Mouse (Mus musculus) forebrain, embryonic 14.5 days (tissue): ENCODE measurements at regions not wholly inside any gene's neighbourhood (a gene's known extent, or its start where the extent isn't known, plus 50 kb on each side); places are given as distances from the start of the nearest gene placed in this dataset.

Source experiments
- ATAC-seq: fragments of 200-750 bp; cut with Nextera tagmentation; 2 replicates; pipeline ENCODE4 v1.8.0; 2017; ENCODE audit warnings: mild to moderate bottlenecking, moderate library complexity
- DNase-seq: peaks from one replicate; pipeline ENCODE4 v3.0.0-alpha.2; 2015; ENCODE audit warnings: low spot score
- H3K27ac ChIP-seq: fragments of 300-500 bp; sonication (generic); 2 replicates; pipeline ENCODE4 v1.5.1; 2014; ENCODE audit warnings: low read depth, mild to moderate bottlenecking, control low read depth, low read length, moderate library complexity
- H3K27me3 ChIP-seq: fragments of 300-500 bp; sonication (generic); replicated peaks from 2 replicates; pipeline ENCODE4 v1.6.1; 2014; ENCODE audit warnings: low read length, control low read depth, mixed read lengths; ENCODE audit not compliant: control insufficient read depth, insufficient read depth
- H3K36me3 ChIP-seq: fragments of 300-500 bp; sonication (generic); 2 replicates; pipeline ENCODE4 v1.6.1; 2014; ENCODE audit warnings: low read length, control low read depth; ENCODE audit not compliant: control insufficient read depth, insufficient read depth
- H3K4me1 ChIP-seq: fragments of 300-500 bp; sonication (generic); 2 replicates; pipeline ENCODE4 v1.6.1; 2014; ENCODE audit warnings: antibody characterized with exemption, low read length, control low read depth; ENCODE audit not compliant: control insufficient read depth, insufficient read depth
- H3K4me2 ChIP-seq: fragments of 300-500 bp; sonication (generic); 2 replicates; pipeline ENCODE4 v1.6.1; 2014; ENCODE audit warnings: mild to moderate bottlenecking, control low read depth, low read length
- H3K4me3 ChIP-seq: fragments of 300-500 bp; sonication (generic); 2 replicates; pipeline ENCODE4 v1.5.1; 2014; ENCODE audit warnings: low read depth, low read length, control low read depth
- H3K9ac ChIP-seq: fragments of 300-500 bp; sonication (generic); 2 replicates; pipeline ENCODE4 v1.6.1; 2014; ENCODE audit warnings: mild to moderate bottlenecking, low read length, control low read depth, moderate library complexity
- H3K9me3 ChIP-seq: fragments of 300-500 bp; sonication (generic); replicated peaks from 2 replicates; pipeline ENCODE4 v1.6.1; 2016; ENCODE audit warnings: low read length, control low read depth, mixed read lengths; ENCODE audit not compliant: control insufficient read depth
- WGBS: fragments of 180-500 bp; shearing (Covaris S2); extraction: QIAGEN DNeasy Blood & Tissue Kit; methylation state at CpG from one replicate; pipeline ENCODE4 v1.1.7; 2014; 5-methylcytosine and 5-hydroxymethylcytosine counted together

GRCm38 (mm10) chr1:55983522-55984066 is 577.9 kb downstream of the Plcl1 start:
- DNase-seq, result peak; percentile 10
- H3K9me3 ChIP-seq, result no peaks in the 10 kb centered on the region
- no peaks in the 10 kb centered on the region for H3K4me1 ChIP-seq
- ATAC-seq, result no peak
- H3K4me2 ChIP-seq, result no peak overlapping the region
- H3K36me3 ChIP-seq, result no peaks in the 10 kb centered on the region
- no peaks in the 10 kb centered on the region for H3K27me3 ChIP-seq
- H3K9ac ChIP-seq, result no peak overlapping the region
- WGBS, result 60% methylated on average over 5 of the region's 5 CpGs
- H3K27ac ChIP-seq, result no peak overlapping the region
- no peak overlapping the region for H3K4me3 ChIP-seq

- no peak overlapping the region for H3K4me2 ChIP-seq
- ATAC-seq (no peak), DNase-seq (no peak)
- no peaks in the 10 kb centered on the region for H3K36me3 ChIP-seq
- no peaks in the 10 kb centered on the region for H3K4me1 ChIP-seq
- no peaks in the 10 kb centered on the region for H3K27me3 ChIP-seq
- no peaks in the 10 kb centered on the region for H3K9me3 ChIP-seq
- H3K4me3 ChIP-seq, result no peak overlapping the region
- WGBS, result 92% methylated on average over 6 of the region's 6 CpGs
- no peak overlapping the region for H3K9ac ChIP-seq
- H3K27ac ChIP-seq, result no peak overlapping the region
Measured at GRCm38 (mm10) chr1:55997074-55997473, 591.4 kb downstream of the Plcl1 start.
